Mouse (Mus musculus) liver, embryonic 11.5 days (tissue): Measurements from ENCODE around the gene Dpep3. TPM values are rescaled to one million over a fixed set of nuclear protein-coding genes. Genes with fewer than 3 reads are reported as not detected.

Experiments used
- ATAC-seq: fragments of 200-750 bp; cut with Nextera tagmentation; replicated peaks from 2 replicates; pipeline ENCODE4 v1.8.0; 2017; ENCODE audit warnings: moderate number of reproducible peaks, mild to moderate bottlenecking, moderate TSS enrichment, moderate library complexity; ENCODE audit not compliant: low FRiP score
- DNase-seq: peaks from one replicate; pipeline ENCODE4 v3.0.0-alpha.2; 2017; ENCODE audit warnings: low spot score
- H3K27ac ChIP-seq: fragments of 300-500 bp; sonication (generic); 2 replicates; pipeline ENCODE4 v1.5.1; 2014; ENCODE audit warnings: mild to moderate bottlenecking, low read depth, low read length, control low read depth
- H3K27me3 ChIP-seq: fragments of 300-500 bp; sonication (generic); replicated peaks from 2 replicates; pipeline ENCODE4 v1.6.1; 2014; ENCODE audit warnings: low read length, mixed read lengths; ENCODE audit not compliant: control insufficient read depth, insufficient read depth
- H3K36me3 ChIP-seq: fragments of 300-500 bp; sonication (generic); 2 replicates; pipeline ENCODE4 v1.6.1; 2014; ENCODE audit warnings: mild to moderate bottlenecking, low read length, moderate library complexity, mixed read lengths; ENCODE audit not compliant: control insufficient read depth, insufficient read depth
- H3K4me1 ChIP-seq: fragments of 300-500 bp; sonication (generic); replicated peaks from 2 replicates; pipeline ENCODE4 v1.6.1; 2014; ENCODE audit warnings: low read length, mixed read lengths; ENCODE audit not compliant: control insufficient read depth, insufficient read depth
- H3K4me2 ChIP-seq: fragments of 300-500 bp; sonication (generic); 2 replicates; pipeline ENCODE4 v1.6.1; 2014; ENCODE audit warnings: mild to moderate bottlenecking, control low read depth, moderate library complexity
- H3K4me3 ChIP-seq: fragments of 300-500 bp; sonication (generic); 2 replicates; pipeline ENCODE4 v1.5.1; 2014; ENCODE audit warnings: low read depth, low read length, control low read depth
- H3K9ac ChIP-seq: fragments of 300-500 bp; sonication (generic); 2 replicates; pipeline ENCODE4 v1.6.1; 2014; ENCODE audit warnings: low read depth, low read length, control low read depth
- H3K9me3 ChIP-seq: fragments of 300-500 bp; sonication (generic); 2 replicates; pipeline ENCODE4 v1.6.1; 2016; ENCODE audit warnings: low read length, inconsistent platforms, mixed read lengths; ENCODE audit not compliant: control insufficient read depth
- WGBS: fragments of 180-500 bp; shearing (Covaris S2); extraction: QIAGEN DNeasy Blood & Tissue Kit; methylation state at CpG from one replicate; pipeline ENCODE4 v1.1.7; 2014; 5-methylcytosine and 5-hydroxymethylcytosine counted together
- microRNA-seq: library from miRNA; unstranded; fragments of <30 nt; microRNA quantifications from one replicate; pipeline ENCODE4, GENCODE M21; 2017; ENCODE audit warnings: borderline number of aligned reads
- polyA plus RNA-seq: library from polyadenylated mRNA; unstranded; fragments of >200 nt; fragmentation: Nextera tagmentation; extraction: Ambion mirVana; gene quantifications from 2 replicates; pipeline ENCODE4 v1.2.1, GENCODE M21; 2014

Dpep3 gene
- polyA plus RNA-seq, 1 experiment from 2014 or later: not detected

- H3K9me3 ChIP-seq: no peaks in the 10 kb centered on the region
- DNase-seq (no peak), ATAC-seq (no peak)
- H3K4me1 ChIP-seq: peaks cover 2% of the 10 kb centered on the region; the same call in 1 of the 2 replicates
- no peak overlapping the region for H3K4me3 ChIP-seq
- H3K9ac ChIP-seq: no peak overlapping the region
- no peak overlapping the region for H3K4me2 ChIP-seq
- H3K27me3 ChIP-seq: no peaks in the 10 kb centered on the region
- 0 out of 2 replicates have a peak, but pooled peaks cover 3% of the 10 kb centered on the region for H3K36me3 ChIP-seq
- H3K27ac ChIP-seq: no peak overlapping the region
- 65% methylated on average over 3 of the region's 3 CpGs for WGBS
Measured at GRCm38 (mm10) chr8:105925123-105925522, 54.1 kb downstream of the Dpep3 start.

Small RNA genes lying within 50 kb of the gene (microRNA-seq; reads per million reads assigned to microRNA genes)
- not detected for gene Mir7074

Other genes starting within 250 kb of the Dpep3 start
- 9.0 and 10.7 TPM in 2 replicates for gene Gfod2, start 220.8 kb downstream of the Dpep3 start, polyA plus RNA-seq
- 20.2 and 22.0 TPM in 2 replicates for gene Ranbp10, start 152.1 kb downstream of the Dpep3 start, polyA plus RNA-seq
- gene Tsnaxip1, start 151.7 kb downstream of the Dpep3 start, polyA plus RNA-seq: 0.12 TPM in 1 of 2 replicates, not detected in the other
- gene Cenpt, start 126.2 kb downstream of the Dpep3 start, polyA plus RNA-seq: 37.0 and 37.5 TPM in 2 replicates
- 62.0 and 66.5 TPM in 2 replicates for gene Thap11, start 124.3 kb downstream of the Dpep3 start, polyA plus RNA-seq
- gene Nutf2, start 118.8 kb downstream of the Dpep3 start, polyA plus RNA-seq: 304 and 312 TPM in 2 replicates
- gene Edc4, start 98.5 kb downstream of the Dpep3 start, polyA plus RNA-seq: 43.7 and 47.5 TPM in 2 replicates
- not detected in 2 replicates for gene Nrn1l, start 85.9 kb downstream of the Dpep3 start, polyA plus RNA-seq
- 21.4 and 22.8 TPM in 2 replicates for gene Pskh1, start 79.0 kb downstream of the Dpep3 start, polyA plus RNA-seq
- 1.9 and 3.0 TPM in 2 replicates for gene Ctrl, start 45.6 kb downstream of the Dpep3 start, polyA plus RNA-seq
- 142 and 160 TPM in 2 replicates for gene Psmb10, start 41.0 kb downstream of the Dpep3 start, polyA plus RNA-seq
- gene Lcat, start 36.0 kb downstream of the Dpep3 start, polyA plus RNA-seq: 32.1 and 32.7 TPM in 2 replicates
- 25.6 and 25.8 TPM in 2 replicates for gene Slc12a4, start 13.3 kb downstream of the Dpep3 start, polyA plus RNA-seq
- gene Dus2, start 11.9 kb upstream of the Dpep3 start, polyA plus RNA-seq: 24.0 and 25.0 TPM in 2 replicates
- not detected in 2 replicates for gene Dpep2nb, start 26.5 kb upstream of the Dpep3 start, polyA plus RNA-seq
- gene Ddx28, start 32.5 kb upstream of the Dpep3 start, polyA plus RNA-seq: 22.3 and 22.5 TPM in 2 replicates
- 5.3 and 6.2 TPM in 2 replicates for gene Nfatc3, start 79.4 kb upstream of the Dpep3 start, polyA plus RNA-seq
- 11.6 and 12.7 TPM in 2 replicates for gene Esrp2, start 157.5 kb upstream of the Dpep3 start, polyA plus RNA-seq
- 9.2 and 9.6 TPM in 2 replicates for gene Pla2g15, start 171.0 kb upstream of the Dpep3 start, polyA plus RNA-seq
- gene Slc7a6, start 189.4 kb upstream of the Dpep3 start, polyA plus RNA-seq: 46.3 and 52.5 TPM in 2 replicates
- 34.8 and 36.5 TPM in 2 replicates for gene Slc7a6os, start 231.5 kb upstream of the Dpep3 start, polyA plus RNA-seq
- 65.1 and 75.7 TPM in 2 replicates for gene Prmt7, start 231.5 kb upstream of the Dpep3 start, polyA plus RNA-seq